8 mouse cellular contexts compared by ENCODE assay signal in the genomic region with DNA sequence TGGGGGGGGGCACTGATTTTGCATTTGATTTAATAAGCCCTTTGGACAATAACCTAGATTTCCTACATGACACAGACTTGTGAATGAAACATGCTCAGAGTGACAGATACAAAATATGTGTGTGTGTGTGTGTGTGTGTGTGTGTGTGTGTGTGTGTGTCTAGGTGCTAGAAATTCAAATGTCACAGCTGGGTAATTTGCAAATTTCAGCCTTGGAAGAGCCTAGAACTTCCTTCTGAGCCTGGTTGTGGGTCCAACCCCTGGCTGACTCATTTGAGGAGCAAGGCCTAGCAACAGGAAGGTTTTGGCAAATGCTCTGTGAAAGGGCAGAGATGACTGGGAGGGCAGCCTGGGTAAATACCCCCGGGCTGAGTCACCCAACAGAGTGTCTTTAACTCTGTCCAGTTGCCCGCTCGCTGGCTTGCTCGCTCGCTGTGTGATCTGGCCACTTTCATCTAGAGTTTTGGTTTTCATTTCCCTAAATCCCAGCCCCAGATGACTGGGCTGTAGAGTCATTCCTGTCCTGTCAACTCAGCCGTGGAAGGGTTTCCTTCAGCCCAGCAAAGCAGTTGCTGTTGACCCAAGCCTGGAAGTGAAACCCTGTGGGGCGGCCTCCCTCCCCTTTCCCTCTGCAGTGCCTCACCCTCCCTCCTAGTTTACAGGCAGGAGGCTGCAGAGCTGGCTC. TPM values are rescaled to one million over a fixed set of nuclear protein-coding genes. Genes with fewer than 3 reads are reported as not detected.
DNase-seq lines count a peak whose midpoint lies in the region; ATAC-seq lines count a peak whose summit lies in the region.

No protein-coding gene starts in this region.

- no peak overlapping the region for H3K9ac ChIP-seq in liver, embryonic 12.5 days
- H3K9ac ChIP-seq in liver, embryonic 11.5 days (ENCODE audit: low read depth, low read length), result no peak overlapping the region
- no peak overlapping the region for H3K9ac ChIP-seq in kidney, embryonic 16.5 days (replicated peaks; ENCODE audit: low read length)

- H3K4me2 ChIP-seq in liver, embryonic 12.5 days, result no peak overlapping the region
- no peak overlapping the region for H3K4me2 ChIP-seq in liver, embryonic 11.5 days
- no peak overlapping the region for H3K4me2 ChIP-seq in kidney, embryonic 16.5 days (replicated peaks; ENCODE audit: low read depth, low read length)

- peaks cover 79% of the 10 kb centered on the region for H3K36me3 ChIP-seq in liver, embryonic 12.5 days
- H3K36me3 ChIP-seq in liver, embryonic 11.5 days (ENCODE audit: control insufficient read depth, insufficient read depth, low read length), result peaks cover 10% of the 10 kb centered on the region; the same call in 1 of the 2 replicates
- no peaks in the 10 kb centered on the region for H3K36me3 ChIP-seq in kidney, embryonic 16.5 days (ENCODE audit: insufficient read depth, low read length)

- H3K9me3 ChIP-seq in liver, embryonic 12.5 days (replicated peaks), result no peaks in the 10 kb centered on the region
- H3K9me3 ChIP-seq in liver, embryonic 11.5 days (ENCODE audit: control insufficient read depth, low read length), result no peaks in the 10 kb centered on the region
- H3K9me3 ChIP-seq in kidney, embryonic 16.5 days (ENCODE audit: low read length), result no peaks in the 10 kb centered on the region

- no peaks in the 10 kb centered on the region for H3K27me3 ChIP-seq in liver, embryonic 12.5 days (replicated peaks)
- H3K27me3 ChIP-seq in liver, embryonic 11.5 days (replicated peaks; ENCODE audit: control insufficient read depth, insufficient read depth, low read length), result no peaks in the 10 kb centered on the region
- no peaks in the 10 kb centered on the region for H3K27me3 ChIP-seq in kidney, embryonic 16.5 days (ENCODE audit: insufficient read depth, low read length)

- 0 out of 2 replicates have a peak overlapping the region, but pooled peaks have one; percentile 36 for H3K27ac ChIP-seq in liver, embryonic 12.5 days
- no peak overlapping the region for H3K27ac ChIP-seq in liver, embryonic 11.5 days (ENCODE audit: low read depth, low read length)
- H3K27ac ChIP-seq in kidney, embryonic 16.5 days (ENCODE audit: low read length), result peak overlapping the region; percentile 41

- no peak overlapping the region for H3K4me3 ChIP-seq in liver, embryonic 12.5 days
- no peak overlapping the region for H3K4me3 ChIP-seq in liver, embryonic 11.5 days (ENCODE audit: low read depth, low read length)
- H3K4me3 ChIP-seq in kidney, embryonic 16.5 days (ENCODE audit: low read length), result no peak overlapping the region

- no peak for DNase-seq in liver, embryonic 11.5 days (ENCODE audit: low spot score)
- DNase-seq in fibroblast of lung, adult 2 months (ENCODE audit: low read depth), result peak; percentile 98
- DNase-seq in cerebellum, postnatal 14 days, result no peak
- DNase-seq in testis, postnatal 10 days (ENCODE audit: low spot score), result no peak
- DNase-seq in frontal cortex, postnatal 10 days (ENCODE audit: low spot score in 2 of 2), result no peak

- no peak for ATAC-seq in liver, embryonic 12.5 days
- ATAC-seq in liver, embryonic 11.5 days (replicated peaks; ENCODE audit: low FRiP score), result no peak
- ATAC-seq in kidney, embryonic 16.5 days (ENCODE audit: low FRiP score, low TSS enrichment), result peak; percentile 77; the same call in 1 of the 2 replicates
- peak; percentile 54; the same call in 1 of the 2 replicates for ATAC-seq in neutrophil, adult 5-6 weeks (ENCODE audit: extremely low read depth, insufficient number of reproducible peaks, low FRiP score, poor library complexity, severe bottlenecking)

- 79% methylated on average over 7 of the region's 7 CpGs for WGBS in liver, embryonic 12.5 days (ENCODE audit: insufficient replicate concordance)
- WGBS in liver, embryonic 11.5 days, result 85% methylated on average over 7 of the region's 7 CpGs
- 52% methylated on average over 7 of the region's 7 CpGs for WGBS in kidney, embryonic 16.5 days

- peaks cover 31% of the 10 kb centered on the region for H3K4me1 ChIP-seq in liver, embryonic 12.5 days
- H3K4me1 ChIP-seq in liver, embryonic 11.5 days (replicated peaks; ENCODE audit: control insufficient read depth, insufficient read depth, low read length), result peaks cover 14% of the 10 kb centered on the region
- H3K4me1 ChIP-seq in kidney, embryonic 16.5 days (ENCODE audit: insufficient read depth, low read length), result peaks cover 35% of the 10 kb centered on the region

RNA-seq across cellular contexts. Expression of a gene that starts 38.5 kb away (rescaled TPM):
- 67.9 and 68.6 TPM in 2 replicates for polyA plus RNA-seq in liver, embryonic 12.5 days (2016; fragmentation: Nextera tagmentation; extraction: Ambion mirVana)
- 69.3 and 73.6 TPM in 2 replicates for polyA plus RNA-seq in liver, embryonic 11.5 days (2014; fragmentation: Nextera tagmentation; extraction: Ambion mirVana)
- polyA plus RNA-seq in kidney, embryonic 16.5 days (2015; fragmentation: Nextera tagmentation; extraction: Ambion mirVana), result 18.8 and 20.1 TPM in 2 replicates
- 68.0 and 76.9 TPM in 2 replicates for total RNA-seq in neutrophil, adult 5-6 weeks (2017)

RNA-seq across cellular contexts. Expression of a gene that starts 42.6 kb away (rescaled TPM):
- polyA plus RNA-seq in liver, embryonic 12.5 days (2016; fragmentation: Nextera tagmentation; extraction: Ambion mirVana), result 61.2 and 66.4 TPM in 2 replicates
- polyA plus RNA-seq in liver, embryonic 11.5 days (2014; fragmentation: Nextera tagmentation; extraction: Ambion mirVana), result 37.8 and 41.9 TPM in 2 replicates
- 68.9 and 73.7 TPM in 2 replicates for polyA plus RNA-seq in kidney, embryonic 16.5 days (2015; fragmentation: Nextera tagmentation; extraction: Ambion mirVana)
- 130 and 137 TPM in 2 replicates for total RNA-seq in neutrophil, adult 5-6 weeks (2017)

Comparison
In these comparisons a context has a peak if more than half of its experiments do, and no peak if none do; other contexts are left out.
1. ATAC-seq: peak in kidney, embryonic 16.5 days (single experiment) and neutrophil, adult 5-6 weeks (single experiment); none in liver, embryonic 12.5 days (single experiment) and liver, embryonic 11.5 days (single experiment).